Mouse (Mus musculus) mouse embryonic stem cell (cell line): ENCODE results near the gene Sox6.
"Not testable (repeated sequence)": the region's sequence is repeated elsewhere in the genome, so short reads cannot be mapped to it uniquely, and the experiment has no call there.

Source experiments
- in situ Hi-C, 2 experiments: fragments of 300-500 bp; cut with MboI; formaldehyde crosslinking; loops; 1 replicate in 1 of 2; 3 replicates in 1 of 2; pipeline ENCODE4 v1.14.3; 2019 to 2020; ENCODE audit warnings: low sequenced_read_pairs in 2 of 2, low pct_unique_long_range_greater_than_20kb in 1 of 2, mixed read lengths in 1 of 2; ENCODE audit not compliant: unreplicated experiment in 1 of 2

The Sox6 gene

DNA sequence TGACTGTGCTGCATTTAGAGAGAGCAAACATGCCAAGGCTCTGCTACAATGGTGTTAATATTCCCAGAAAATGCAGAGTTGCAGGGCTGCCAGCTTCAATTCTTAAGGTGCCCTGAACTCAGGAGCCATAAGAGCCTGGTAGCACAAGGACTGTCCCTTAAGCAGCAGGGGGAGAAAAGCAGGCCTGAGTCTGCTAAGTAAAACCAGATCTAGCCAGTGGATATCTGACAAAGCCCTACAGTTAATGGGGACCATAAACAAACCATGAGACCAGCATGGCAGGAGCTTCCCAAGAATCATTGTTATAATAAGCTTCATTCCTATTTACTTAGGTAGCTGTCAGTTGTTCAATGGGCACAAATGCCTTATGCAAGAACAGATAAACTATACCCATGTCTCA is 391.9 kb downstream of the Sox6 start:
- in situ Hi-C loops: no loop called here

DNA sequence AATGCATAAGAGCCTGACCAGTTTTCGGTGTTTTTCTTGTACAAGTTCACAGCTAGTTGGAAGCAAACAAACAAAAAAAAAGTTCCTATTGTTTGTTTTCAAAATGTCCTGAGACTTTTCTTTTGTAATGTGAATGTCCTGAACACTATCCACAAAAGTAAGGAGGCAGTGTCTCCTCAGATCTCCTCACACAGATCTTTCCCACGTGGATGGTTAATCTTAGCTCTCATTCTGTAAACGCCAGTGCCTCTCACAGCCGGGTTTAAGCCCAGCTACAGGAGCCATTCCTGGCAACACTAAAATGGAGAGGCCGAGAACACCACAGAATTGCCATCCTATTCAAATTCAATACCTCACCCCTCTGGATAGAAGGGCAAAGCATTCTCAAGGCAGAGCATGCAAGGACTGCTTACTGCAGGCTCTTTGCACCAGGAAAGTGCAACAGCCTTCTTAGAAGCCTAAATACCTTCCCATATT is 392.6 kb downstream of the Sox6 start:
- in situ Hi-C loops: no loop called here

DNA sequence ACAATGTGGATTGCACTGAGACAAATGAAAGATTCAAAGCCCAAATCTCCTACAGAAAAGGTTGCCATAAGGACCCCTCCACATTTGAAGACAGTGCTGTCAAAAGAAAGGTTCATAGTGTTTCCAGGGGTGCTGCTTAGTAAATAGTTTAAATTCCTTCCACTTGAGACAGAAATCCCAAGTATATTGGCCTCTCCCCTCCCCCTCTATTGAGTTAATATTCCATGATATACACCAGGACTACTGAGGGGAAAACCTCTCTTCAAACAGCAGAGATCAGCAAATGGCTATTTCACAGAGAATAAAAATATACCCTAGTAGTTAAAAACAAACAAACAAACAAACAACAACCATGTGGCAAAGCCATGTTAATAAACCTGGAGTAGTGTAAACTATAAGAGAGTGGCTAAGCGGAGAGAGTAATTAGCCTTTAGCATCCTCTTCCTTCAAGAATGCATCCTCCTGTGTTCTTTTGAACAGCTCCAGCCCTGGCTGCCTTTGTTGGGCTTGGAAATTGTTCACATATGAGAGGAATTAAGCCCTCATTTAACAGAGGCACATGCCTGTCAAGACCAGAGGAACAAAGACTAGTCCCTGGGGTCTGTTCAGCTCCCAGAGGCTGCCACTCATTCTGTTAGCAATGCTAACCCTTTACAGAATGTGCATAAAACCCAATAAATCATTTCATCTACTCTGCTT is 393.2 kb downstream of the Sox6 start:
- in situ Hi-C loops: no loop called here

DNA sequence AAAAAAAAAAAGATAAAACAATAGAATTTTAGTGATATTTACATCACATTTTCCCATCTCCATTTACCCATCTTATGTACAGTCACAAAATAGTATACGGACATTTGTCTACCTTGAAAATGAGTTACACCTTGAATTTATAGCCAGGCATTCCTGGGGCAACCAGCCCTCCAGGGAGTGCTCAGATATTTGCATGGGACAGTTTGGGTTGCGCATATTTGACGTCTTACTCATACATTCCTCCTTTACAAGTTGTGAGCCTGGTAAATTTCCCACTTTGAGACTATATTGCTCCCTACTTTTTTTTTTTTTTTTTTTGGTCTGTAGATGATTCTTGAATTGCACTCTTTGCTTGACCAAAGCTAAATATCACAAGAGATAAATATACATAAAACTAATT is 407.9 kb downstream of the Sox6 start:
- in situ Hi-C loops: no loop called here

DNA sequence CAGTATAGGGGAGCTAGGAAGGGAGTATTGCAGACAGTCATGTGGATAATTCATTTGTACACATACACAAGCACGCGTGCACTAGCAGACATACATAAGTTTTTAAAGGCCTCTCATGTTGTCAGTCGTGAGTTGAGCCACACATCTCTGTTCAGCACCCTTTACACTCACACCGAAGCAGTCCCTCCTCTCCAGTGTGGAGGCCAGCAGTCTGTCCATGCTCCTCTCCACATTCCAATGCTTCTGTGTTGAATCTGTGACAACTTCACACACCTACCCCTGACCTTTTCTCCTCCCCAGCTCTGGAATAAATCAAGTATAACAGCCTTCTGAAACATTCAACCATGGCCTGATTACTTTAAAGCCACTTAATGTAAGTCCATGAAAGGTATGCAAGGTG is 408.3 kb downstream of the Sox6 start:
- in situ Hi-C loops: no loop called here

DNA sequence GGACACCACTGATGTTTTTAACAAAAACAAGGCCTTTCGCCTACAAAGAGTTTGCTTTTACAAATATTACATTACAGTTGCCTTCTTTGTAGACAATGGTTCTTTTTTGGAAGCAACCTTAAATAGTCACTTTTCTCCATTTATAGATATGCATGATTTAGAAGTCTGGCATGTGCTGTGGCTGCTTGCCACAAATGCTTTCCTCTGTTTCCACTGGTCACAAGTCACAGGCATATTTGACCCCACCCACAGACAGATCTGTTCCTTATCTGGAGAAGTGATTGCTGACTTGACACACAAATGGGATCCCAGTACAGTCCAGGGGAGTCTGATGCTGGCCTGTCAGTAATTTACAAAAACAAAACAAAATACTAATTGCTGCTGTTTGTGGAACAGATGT is 409.8 kb downstream of the Sox6 start:
- in situ Hi-C loops: no loop called here

DNA sequence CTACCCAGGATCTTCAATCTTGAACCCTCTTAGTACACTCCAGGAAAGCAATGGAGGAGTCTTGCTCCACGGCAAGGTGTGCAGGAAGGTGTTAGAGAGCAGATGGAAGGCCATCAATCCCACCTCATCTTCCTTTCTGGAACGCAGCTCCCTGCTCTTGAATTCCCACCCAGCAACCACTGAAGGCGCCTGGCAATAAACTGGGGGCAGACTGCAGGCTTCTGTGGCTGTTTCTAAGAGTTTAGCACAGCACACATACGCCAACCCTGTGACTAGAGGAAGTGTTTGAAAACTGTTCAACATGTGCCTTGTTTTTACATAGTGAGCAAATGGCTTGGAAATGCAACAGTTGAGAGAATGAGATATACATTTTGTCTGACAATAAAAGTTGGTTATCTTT is 412.6 kb downstream of the Sox6 start:
- in situ Hi-C loops: no loop called here

DNA sequence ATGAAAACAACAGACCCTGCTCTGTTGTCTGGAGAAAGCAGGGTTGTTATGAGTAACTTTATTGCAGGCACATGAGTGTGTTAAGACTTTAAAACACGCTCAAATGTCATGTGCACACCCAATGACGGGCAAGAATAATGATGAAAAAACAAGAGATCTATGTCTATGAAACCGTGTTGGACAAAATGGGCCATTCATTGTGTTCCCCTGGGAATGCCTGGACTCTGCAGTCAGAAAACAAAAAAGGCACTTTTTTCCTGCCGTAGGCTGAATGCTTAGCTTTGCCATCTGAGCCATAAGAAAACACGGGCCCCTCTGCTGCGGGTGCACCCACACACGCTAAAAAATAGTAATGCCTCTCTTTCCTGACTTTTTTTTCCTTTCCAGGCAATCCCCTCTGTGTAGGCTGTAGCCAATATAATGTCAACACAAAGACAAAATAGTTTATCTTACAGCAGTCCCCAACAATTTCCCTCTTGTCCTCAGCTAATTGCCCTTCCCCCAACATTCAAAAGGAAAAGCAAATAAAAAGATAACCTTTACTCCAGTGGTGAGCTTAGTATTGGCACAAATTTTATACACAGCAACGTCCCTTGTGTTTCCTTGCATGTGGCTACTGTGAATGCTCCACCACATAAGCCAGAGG is 413.6 kb downstream of the Sox6 start:
- in situ Hi-C loops: no loop called here

DNA sequence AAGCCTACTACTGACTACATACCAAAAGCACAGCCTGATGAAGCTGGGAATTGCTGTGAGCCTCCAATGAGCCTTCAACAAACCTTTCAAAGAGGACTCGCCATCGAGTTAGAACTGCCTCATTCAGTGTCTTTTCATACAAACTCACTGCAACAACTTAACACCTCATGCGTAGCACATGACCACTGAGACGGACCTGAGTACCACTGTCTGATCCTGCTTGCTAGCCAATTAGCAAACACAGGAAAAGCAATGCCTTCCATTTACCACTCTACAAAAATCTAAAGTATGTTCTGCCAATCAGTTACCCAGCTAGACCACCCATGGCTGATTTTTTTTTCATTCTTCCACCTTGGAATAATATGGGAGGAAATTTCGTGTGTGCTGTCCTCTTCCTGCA is 414.1 kb downstream of the Sox6 start:
- in situ Hi-C loops: no loop called here

DNA sequence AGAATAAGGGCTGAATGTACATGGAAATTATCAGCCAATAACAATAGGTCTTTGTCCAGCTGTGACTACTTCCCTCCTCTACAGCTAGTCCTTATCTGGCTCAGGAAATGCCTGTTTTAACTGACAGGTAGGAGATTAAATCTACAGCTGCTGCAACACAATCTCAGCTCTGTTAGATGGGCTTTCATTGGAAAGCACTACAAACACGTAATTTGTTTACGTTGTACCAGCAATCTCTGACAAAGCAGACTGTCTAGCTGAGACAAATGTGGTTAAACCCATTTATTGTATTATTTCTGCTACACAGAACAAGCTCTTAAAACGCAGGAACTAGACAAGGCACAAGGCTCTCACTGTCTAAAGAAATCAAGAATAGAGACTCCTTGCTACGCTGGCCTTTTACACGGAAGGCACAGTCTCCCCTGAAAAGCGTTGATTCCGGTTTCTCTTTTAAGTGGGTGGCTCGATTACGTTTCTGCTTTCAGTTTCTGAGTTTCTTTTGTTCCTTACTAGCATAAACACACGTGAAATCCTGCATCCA is 422.8 kb downstream of the Sox6 start:
- in situ Hi-C loops: no loop called here

DNA sequence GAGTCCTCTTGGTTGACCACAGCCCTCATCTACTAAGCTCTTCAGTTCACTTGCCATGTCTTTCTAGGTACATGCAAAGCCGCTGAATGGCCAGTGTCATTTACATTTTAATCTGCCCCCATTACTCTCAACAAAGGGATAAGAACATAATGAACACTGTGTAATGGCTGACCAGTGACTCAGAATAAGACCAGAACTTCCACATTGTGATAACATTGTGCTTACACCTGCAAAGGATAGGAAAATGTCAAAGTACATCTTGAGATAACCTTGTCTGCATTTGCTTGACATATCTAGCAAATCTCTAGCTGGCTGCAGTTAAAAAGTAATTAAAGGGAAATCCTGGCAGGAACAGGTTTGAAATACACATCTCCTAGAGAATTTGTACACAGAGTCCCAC is 431.1 kb downstream of the Sox6 start:
- in situ Hi-C loops: no loop called here

DNA sequence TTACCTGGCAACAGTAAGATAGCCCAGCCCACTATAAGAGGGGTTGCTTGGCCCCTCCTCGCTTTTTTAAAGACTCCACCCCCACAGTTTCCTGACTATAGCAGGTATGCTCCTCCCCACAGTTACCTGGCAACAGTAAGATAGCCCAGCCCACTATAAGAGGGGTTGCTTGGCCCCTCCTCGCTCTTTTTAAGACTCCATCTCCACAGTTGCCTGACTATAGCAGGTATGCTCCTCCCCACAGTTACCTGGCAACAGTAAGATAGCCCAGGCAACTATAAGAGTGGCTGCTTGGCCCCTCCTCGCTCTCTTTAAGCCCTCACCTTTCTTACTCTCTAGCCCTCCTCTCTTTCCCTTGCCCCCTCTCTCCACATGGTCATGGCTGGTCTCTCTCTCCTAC is 432.5 kb downstream of the Sox6 start:
- in situ Hi-C loops: not testable (repeated sequence)

DNA sequence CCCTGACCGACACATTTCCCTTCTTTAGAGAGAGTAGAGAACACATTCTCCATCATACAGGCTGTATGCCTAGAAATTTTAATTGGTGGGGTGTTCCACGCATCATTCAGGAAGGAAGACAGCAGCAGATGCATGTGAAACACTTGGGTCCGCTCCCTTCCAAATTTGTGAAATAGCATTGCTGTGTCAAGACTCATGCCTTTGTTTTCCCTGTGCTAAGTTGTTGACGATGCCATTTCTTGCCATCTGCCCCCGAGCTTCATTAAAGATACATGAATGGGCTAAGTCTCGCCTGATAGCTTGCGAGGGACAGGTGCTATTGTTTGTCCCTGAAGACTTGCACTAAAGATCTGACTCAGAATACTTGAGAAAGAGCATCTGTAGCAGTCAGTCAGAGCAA is 433.7 kb downstream of the Sox6 start:
- in situ Hi-C loops: no loop called here

DNA sequence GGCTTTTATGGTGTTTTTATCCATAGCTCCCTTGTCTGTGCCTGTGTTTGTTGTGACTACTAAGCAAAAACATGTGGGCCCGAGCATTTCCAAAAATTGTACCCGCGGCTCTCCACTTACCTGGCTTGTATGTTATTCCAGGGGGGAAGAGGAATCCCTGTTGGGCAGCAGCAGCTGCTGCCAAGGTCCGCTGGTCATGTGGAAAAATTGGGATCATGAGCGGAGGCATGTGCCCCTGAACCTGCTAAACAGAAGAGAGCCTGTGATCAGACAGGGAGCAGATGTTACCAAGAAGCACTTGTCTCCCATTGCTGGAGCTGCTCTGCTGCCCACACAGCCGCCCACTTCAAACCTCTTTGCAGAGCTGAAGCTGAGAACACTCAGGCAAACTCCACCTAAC is 441.2 kb downstream of the Sox6 start:
- in situ Hi-C loops: no loop called here

DNA sequence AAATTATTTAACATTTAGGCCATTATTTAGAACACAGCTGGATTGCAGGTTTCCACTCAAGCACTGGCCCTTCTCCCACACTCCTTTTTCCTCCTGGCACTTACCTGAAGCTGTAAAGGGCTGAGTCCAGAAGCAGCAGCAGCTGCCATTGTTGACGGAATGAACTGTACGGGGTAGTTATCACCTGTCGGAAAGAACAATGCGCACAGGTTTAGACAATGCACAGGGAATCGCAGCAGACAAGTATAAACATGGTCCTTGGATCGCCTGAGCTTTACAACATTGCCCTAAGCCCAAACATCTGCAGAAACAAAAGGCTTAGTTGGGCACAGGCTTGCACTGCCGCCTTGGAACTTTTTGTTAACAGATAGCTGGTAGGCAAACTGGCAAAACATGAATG is 458.1 kb downstream of the Sox6 start:
- in situ Hi-C loops: no loop called here

DNA sequence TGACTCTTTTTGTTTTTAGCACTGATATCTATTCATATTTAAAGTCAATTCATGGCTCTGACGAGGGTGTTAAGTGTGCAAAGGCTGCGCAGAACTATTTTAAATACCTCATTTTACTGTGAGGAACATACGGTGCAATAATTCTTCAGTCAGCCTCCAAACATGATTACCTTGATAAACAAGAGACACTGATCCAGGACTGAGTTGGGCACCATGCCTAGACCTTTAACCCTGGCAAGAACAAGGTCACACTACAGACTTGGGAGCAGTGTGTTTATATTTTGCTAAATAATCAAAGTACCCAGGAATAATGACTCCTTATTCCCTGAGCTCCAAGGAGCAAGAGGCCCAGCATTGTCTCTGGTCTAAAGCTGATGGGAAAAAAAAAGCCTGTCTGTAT is 458.8 kb downstream of the Sox6 start:
- in situ Hi-C loops: no loop called here

DNA sequence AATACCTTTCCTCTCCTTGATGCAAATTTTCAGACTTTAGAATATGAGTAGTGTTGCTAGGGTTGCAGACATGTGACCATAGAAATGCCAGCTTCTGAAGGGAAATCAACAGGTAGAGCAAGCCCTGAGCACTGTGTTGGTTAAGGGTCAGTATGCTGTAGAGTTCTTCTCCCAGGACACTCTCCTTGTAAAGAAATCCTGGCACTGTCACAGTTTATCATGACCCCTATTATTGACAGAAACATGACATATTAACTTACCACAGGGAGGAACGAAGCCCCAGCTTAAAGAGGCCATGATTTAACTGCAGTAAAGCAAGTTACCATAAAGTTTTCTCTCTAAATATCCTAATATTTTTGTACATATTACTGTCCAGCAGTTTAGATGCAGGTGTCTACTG is 462.2 kb downstream of the Sox6 start:
- in situ Hi-C loops: no loop called here

DNA sequence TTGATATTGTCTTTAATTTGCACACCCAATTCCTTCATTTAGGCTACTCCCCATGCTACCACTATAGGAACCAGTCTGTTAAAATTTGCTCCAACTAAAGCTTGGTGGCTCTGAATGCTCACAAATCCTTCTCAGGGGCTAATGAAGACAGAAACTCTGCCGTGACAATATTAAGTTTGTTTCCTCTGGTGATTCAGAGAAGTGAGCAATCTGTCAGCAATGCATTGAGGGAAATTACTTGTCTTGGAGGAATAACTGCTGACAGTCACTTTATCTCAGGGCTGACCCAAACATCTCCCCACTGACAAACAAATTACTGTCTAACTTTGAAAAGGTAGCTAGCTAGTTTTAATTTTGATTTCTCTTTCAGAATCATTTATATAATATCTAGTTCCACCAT is 463.8 kb downstream of the Sox6 start:
- in situ Hi-C loops: no loop called here

DNA sequence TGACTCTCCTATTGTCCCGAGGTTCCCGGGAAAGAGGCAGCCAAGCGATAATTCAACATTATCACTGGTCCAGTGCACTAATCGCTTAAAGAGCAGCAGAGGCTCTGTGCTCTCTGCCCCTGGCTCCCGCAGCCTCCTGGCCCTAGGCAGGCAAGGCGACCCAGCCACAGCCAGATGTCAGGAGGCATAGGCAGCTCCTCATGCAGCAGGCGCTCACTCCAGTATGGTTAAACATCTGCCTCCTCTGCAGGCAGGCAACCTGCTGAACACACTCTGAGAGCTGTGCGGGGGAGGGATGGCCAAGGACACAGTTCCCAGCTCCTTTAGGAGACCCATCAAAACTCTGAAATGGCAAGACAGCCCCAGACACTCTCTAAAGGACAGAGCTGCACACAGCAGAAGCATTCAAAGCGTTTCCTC is 469.8 kb downstream of the Sox6 start:
- in situ Hi-C loops: no loop called here

DNA sequence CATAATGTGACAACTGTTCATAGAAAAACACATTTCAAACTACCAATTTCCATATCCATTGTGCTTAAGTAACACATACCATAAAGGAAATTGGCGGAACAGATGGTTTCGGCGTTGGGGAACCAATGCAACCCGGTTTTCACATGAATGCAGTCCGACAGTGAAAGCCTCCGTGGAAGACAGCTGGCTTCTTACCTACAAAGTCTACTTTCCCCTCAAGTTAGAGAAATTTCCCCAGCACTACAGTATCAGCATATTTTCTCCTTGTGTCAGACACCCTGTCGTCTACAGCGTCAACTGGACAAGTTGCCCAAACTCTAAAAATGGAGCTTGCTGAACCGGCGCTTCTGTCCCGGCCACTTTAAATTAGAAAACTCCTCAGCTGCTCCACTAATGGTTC is 470.3 kb downstream of the Sox6 start:
- in situ Hi-C loops: no loop called here
